Comparison of ENCODE assay signal across 15 mouse cellular contexts in the genomic region with DNA sequence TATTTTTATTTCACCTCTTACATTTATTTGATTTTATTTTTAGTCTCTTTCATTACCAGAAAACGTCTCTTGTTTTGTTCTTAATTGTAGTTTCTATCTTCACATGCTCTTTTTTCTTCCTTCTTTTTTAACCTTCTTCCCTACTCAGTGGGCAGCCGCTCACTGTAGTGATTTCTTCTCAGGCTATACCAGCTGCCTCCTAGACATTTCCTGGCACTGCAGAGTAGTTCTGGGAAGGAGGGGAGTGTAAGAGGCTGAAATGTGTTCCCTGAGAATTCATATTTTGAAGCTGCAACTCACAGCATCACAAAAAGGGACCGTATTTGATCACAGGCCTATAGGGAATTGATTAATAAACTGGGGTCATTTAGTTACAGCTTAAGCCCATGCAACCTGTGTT.
A peak's percentile ranks its signal among the peaks of the same experiment; 100 is the strongest.
DNase-seq lines count a peak whose midpoint lies in the region; ATAC-seq lines count a peak whose summit lies in the region.
"Had no signal": no experiment of that assay in that cellular context is flagged by ENCODE, and none has a peak within 500 bp of the region (broad histone marks: within the 10 kb centered on the region; RNA-seq: fewer than 3 reads in every experiment).

No protein-coding gene starts in this region.

- 57% methylated on average over 3 of the region's 3 CpGs for WGBS in embryonic facial prominence, embryonic 13.5 days
- WGBS in embryonic facial prominence, embryonic 10.5 days: 69% methylated on average over 3 of the region's 3 CpGs
- WGBS in hindbrain, embryonic 14.5 days: 69% methylated on average over 3 of the region's 3 CpGs
- 64% methylated on average over 3 of the region's 3 CpGs for WGBS in hindbrain, embryonic 12.5 days
- WGBS in neural tube, embryonic 15.5 days: 52% methylated on average over 3 of the region's 3 CpGs

- no peaks in the 10 kb centered on the region for H3K27me3 ChIP-seq in embryonic facial prominence, embryonic 13.5 days
- H3K27me3 ChIP-seq in embryonic facial prominence, embryonic 10.5 days (replicated peaks; ENCODE audit: low read depth, poor library complexity, severe bottlenecking): no peaks in the 10 kb centered on the region
- no peaks in the 10 kb centered on the region for H3K27me3 ChIP-seq in hindbrain, embryonic 14.5 days (ENCODE audit: control insufficient read depth, insufficient read depth, low read length)
- no peaks in the 10 kb centered on the region for H3K27me3 ChIP-seq in hindbrain, embryonic 12.5 days
- no peaks in the 10 kb centered on the region for H3K27me3 ChIP-seq in neural tube, embryonic 15.5 days (replicated peaks)
- H3K27me3 ChIP-seq: heart, embryonic 12.5 days; liver, embryonic 15.5 days; lung, embryonic 15.5 days had no signal

- H3K4me1 ChIP-seq in embryonic facial prominence, embryonic 13.5 days: peaks cover 12% of the 10 kb centered on the region
- H3K4me1 ChIP-seq in embryonic facial prominence, embryonic 10.5 days: peaks cover 10% of the 10 kb centered on the region; the same call in 1 of the 2 replicates
- H3K4me1 ChIP-seq in hindbrain, embryonic 14.5 days (replicated peaks; ENCODE audit: control insufficient read depth, insufficient read depth, low read length): peaks cover 6% of the 10 kb centered on the region; the same call in 1 of the 2 replicates
- no peaks in the 10 kb centered on the region for H3K4me1 ChIP-seq in hindbrain, embryonic 12.5 days
- peaks cover 10% of the 10 kb centered on the region for H3K4me1 ChIP-seq in neural tube, embryonic 15.5 days
- H3K4me1 ChIP-seq: heart, embryonic 12.5 days; liver, embryonic 15.5 days had no signal

- DNase-seq in embryonic facial prominence, embryonic 10.5 days (ENCODE audit: low spot score): no peak
- DNase-seq in hindbrain, embryonic 14.5 days (ENCODE audit: low spot score): peak; percentile 19
- no peak for DNase-seq in neural tube, embryonic 10.5 days (ENCODE audit: extremely low spot score, low spot score)
- DNase-seq in telencephalon, adult 2 months (ENCODE audit: low read depth, low spot score): peak; percentile 21
- no peak for DNase-seq in T-cell, adult 2 months (ENCODE audit: low spot score)

- no peak overlapping the region for H3K4me3 ChIP-seq in embryonic facial prominence, embryonic 13.5 days
- no peak overlapping the region for H3K4me3 ChIP-seq in embryonic facial prominence, embryonic 10.5 days
- no peak overlapping the region for H3K4me3 ChIP-seq in hindbrain, embryonic 14.5 days (replicated peaks; ENCODE audit: low read length)
- no peak overlapping the region for H3K4me3 ChIP-seq in hindbrain, embryonic 12.5 days
- no peak overlapping the region for H3K4me3 ChIP-seq in neural tube, embryonic 15.5 days (replicated peaks)
- H3K4me3 ChIP-seq: heart, adult 2 months; heart, embryonic 12.5 days; liver, embryonic 15.5 days; lung, embryonic 15.5 days had no signal

- H3K9me3 ChIP-seq in embryonic facial prominence, embryonic 13.5 days: no peaks in the 10 kb centered on the region
- no peaks in the 10 kb centered on the region for H3K9me3 ChIP-seq in embryonic facial prominence, embryonic 10.5 days
- H3K9me3 ChIP-seq in hindbrain, embryonic 14.5 days (ENCODE audit: control insufficient read depth, low read length): no peaks in the 10 kb centered on the region
- no peaks in the 10 kb centered on the region for H3K9me3 ChIP-seq in hindbrain, embryonic 12.5 days (replicated peaks)
- H3K9me3 ChIP-seq in neural tube, embryonic 15.5 days (replicated peaks): no peaks in the 10 kb centered on the region
- H3K9me3 ChIP-seq: G1E; heart, embryonic 12.5 days; liver, embryonic 15.5 days; lung, embryonic 15.5 days had no signal

- H3K36me3 ChIP-seq in embryonic facial prominence, embryonic 13.5 days: no peaks in the 10 kb centered on the region
- no peaks in the 10 kb centered on the region for H3K36me3 ChIP-seq in embryonic facial prominence, embryonic 10.5 days (replicated peaks)
- H3K36me3 ChIP-seq in hindbrain, embryonic 14.5 days (replicated peaks; ENCODE audit: control insufficient read depth, insufficient read depth): no peaks in the 10 kb centered on the region
- H3K36me3 ChIP-seq in hindbrain, embryonic 12.5 days: no peaks in the 10 kb centered on the region
- H3K36me3 ChIP-seq in neural tube, embryonic 15.5 days: no peaks in the 10 kb centered on the region
- H3K36me3 ChIP-seq: G1E; heart, embryonic 12.5 days; liver, embryonic 15.5 days; lung, embryonic 15.5 days had no signal

- no peak for ATAC-seq in embryonic facial prominence, embryonic 13.5 days (ENCODE audit: insufficient number of reproducible peaks, insufficient read depth, low FRiP score, low TSS enrichment, low read depth)
- ATAC-seq in hindbrain, embryonic 14.5 days (ENCODE audit: low FRiP score): no peak
- ATAC-seq in hindbrain, embryonic 12.5 days (ENCODE audit: low FRiP score): no peak
- no peak for ATAC-seq in neural tube, embryonic 15.5 days (ENCODE audit: low FRiP score)

- H3K27ac ChIP-seq in embryonic facial prominence, embryonic 13.5 days: 0 out of 2 replicates have a peak overlapping the region, but pooled peaks have one; percentile 68
- no peak overlapping the region for H3K27ac ChIP-seq in embryonic facial prominence, embryonic 10.5 days (replicated peaks)
- H3K27ac ChIP-seq in hindbrain, embryonic 14.5 days: no peak overlapping the region
- H3K27ac ChIP-seq in hindbrain, embryonic 12.5 days: no peak overlapping the region
- H3K27ac ChIP-seq in neural tube, embryonic 15.5 days (replicated peaks): 0 out of 2 replicates have a peak overlapping the region, but pooled peaks have one; percentile 33
- H3K27ac ChIP-seq: heart, adult 2 months; layer of hippocampus, adult 2 months; liver, embryonic 15.5 days; lung, embryonic 15.5 days had no signal

- H3K9ac ChIP-seq in embryonic facial prominence, embryonic 13.5 days: no peak overlapping the region
- no peak overlapping the region for H3K9ac ChIP-seq in hindbrain, embryonic 14.5 days
- H3K9ac ChIP-seq in hindbrain, embryonic 12.5 days: no peak overlapping the region
- H3K9ac ChIP-seq in neural tube, embryonic 15.5 days (replicated peaks): no peak overlapping the region
- H3K9ac ChIP-seq: heart, embryonic 12.5 days; liver, embryonic 15.5 days; lung, embryonic 15.5 days had no signal

- H3K4me2 ChIP-seq in embryonic facial prominence, embryonic 13.5 days: no peak overlapping the region
- no peak overlapping the region for H3K4me2 ChIP-seq in hindbrain, embryonic 14.5 days (replicated peaks)
- no peak overlapping the region for H3K4me2 ChIP-seq in hindbrain, embryonic 12.5 days (replicated peaks)
- H3K4me2 ChIP-seq in neural tube, embryonic 15.5 days: no peak overlapping the region
- H3K4me2 ChIP-seq: midbrain, embryonic 11.5 days had no signal

Comparison
In these comparisons a context has a peak if more than half of its experiments do, and no peak if none do; other contexts are left out.
1. H3K27ac ChIP-seq: peak in embryonic facial prominence, embryonic 13.5 days (single experiment) and neural tube, embryonic 15.5 days (single experiment); none in embryonic facial prominence, embryonic 10.5 days (single experiment), hindbrain, embryonic 14.5 days (single experiment) and hindbrain, embryonic 12.5 days (single experiment).
2. DNase-seq: peak in hindbrain, embryonic 14.5 days (single experiment) and telencephalon, adult 2 months (single experiment); none in embryonic facial prominence, embryonic 10.5 days (single experiment), neural tube, embryonic 10.5 days (single experiment) and T-cell, adult 2 months (single experiment).